Mouse (Mus musculus) stomach, adult 2 months (tissue): ENCODE data around the gene Tial1. TPM values are rescaled to one million over a fixed set of nuclear protein-coding genes. Genes with fewer than 3 reads are reported as not detected.

Experiments
- polyA plus RNA-seq: library from polyadenylated mRNA; depleted of rRNA; stranded (reverse); fragments of >200 nt; gene quantifications from 2 replicates; pipeline ENCODE4 v1.2.3, GENCODE M21; 2012; rRNA removed

Tial1 gene
- 6.2 and 6.8 TPM in 2 replicates for polyA plus RNA-seq

GRCm38 (mm10) chr7:128461285-128462215 is at the start of gene Tial1:
Gene Tial1 (minus strand): TSS chr7:128461717.

GRCm38 (mm10) chr7:128417930-128418779 is 43.4 kb downstream of the Tial1 start, which contains the start of gene Rgs10:
Gene Rgs10 (minus strand): TSS chr7:128418758.

Other genes starting within 250 kb of the Tial1 start
- gene Armc5, start 224.4 kb downstream of the Tial1 start, polyA plus RNA-seq = 17.6 and 23.9 TPM in 2 replicates
- gene 9130023H24Rik, start 223.7 kb downstream of the Tial1 start, polyA plus RNA-seq = 0.51 and 0.58 TPM in 2 replicates
- gene Tgfb1i1, start 214.9 kb downstream of the Tial1 start, polyA plus RNA-seq = 93.6 and 96.8 TPM in 2 replicates
- gene Slc5a2, start 196.1 kb downstream of the Tial1 start, polyA plus RNA-seq = 0.09 and 0.13 TPM in 2 replicates
- gene BC017158, start 163.5 kb downstream of the Tial1 start, polyA plus RNA-seq = 23.2 and 25.4 TPM in 2 replicates
- 6.9 and 9.9 TPM in 2 replicates for gene Rgs10, start 43.0 kb downstream of the Tial1 start, polyA plus RNA-seq
- 42.2 and 50.7 TPM in 2 replicates for gene Bag3, start 61.9 kb upstream of the Tial1 start, polyA plus RNA-seq
- gene Inpp5f, start 149.6 kb upstream of the Tial1 start, polyA plus RNA-seq = 2.7 and 3.8 TPM in 2 replicates